Mouse (Mus musculus) gastrocnemius, postnatal 36 days (tissue): ENCODE measurements at regions not wholly inside any gene's neighbourhood (a gene's known extent, or its start where the extent isn't known, plus 50 kb on each side); places are given as distances from the start of the nearest gene placed in this dataset.
A peak's percentile ranks its signal among the peaks of the same experiment; 100 is the strongest.
"Not testable (repeated sequence)": the region's sequence is repeated elsewhere in the genome, so short reads cannot be mapped to it uniquely, and the experiment has no call there.

Experiments used
- DNase-seq, 2 experiments: peaks; one replicate each; pipeline ENCODE4 v3.0.0; 2022
- intact Hi-C: fragments of 180-260 bp; cut with DNase I; formaldehyde crosslinking; loops from one replicate; pipeline ENCODE4 v1.15.1; 2025

DNA sequence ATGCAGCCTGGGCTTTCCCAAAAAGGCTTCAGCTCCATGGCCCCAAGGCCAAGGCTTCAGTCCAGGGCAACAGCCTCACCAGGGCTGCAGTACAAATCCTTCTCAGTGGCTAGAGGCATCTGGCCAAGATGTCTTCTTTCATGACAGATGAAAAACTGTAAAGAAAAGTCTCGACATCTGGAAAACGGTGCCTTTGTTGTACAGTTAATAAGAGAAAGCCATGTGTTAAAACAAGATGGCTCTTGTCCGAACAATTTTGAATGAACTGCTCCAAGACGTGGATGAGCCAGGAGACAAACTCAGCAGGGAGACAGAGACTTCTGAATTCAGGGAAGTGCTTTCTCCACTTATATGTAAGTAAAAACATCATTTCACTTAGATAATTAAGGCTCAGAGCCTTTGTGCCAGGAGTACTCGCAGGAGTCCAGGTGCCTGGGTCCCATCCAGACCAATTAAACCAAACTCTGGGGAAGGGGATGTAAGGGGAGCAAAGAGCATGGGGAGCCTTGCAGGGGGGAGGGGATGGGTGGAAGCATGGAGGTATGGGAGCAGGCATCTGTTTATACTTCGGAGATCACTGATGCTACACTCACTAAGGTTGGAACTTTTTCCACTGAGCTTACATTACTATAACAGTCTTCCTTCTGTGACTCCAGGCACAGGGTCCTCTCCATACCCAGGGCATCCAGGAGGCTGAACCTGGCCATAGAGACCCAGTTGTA, 125.8 kb upstream of the Zfp637 start:
- intact Hi-C loops, result no loop called here
- DNase-seq, result no peak

DNA sequence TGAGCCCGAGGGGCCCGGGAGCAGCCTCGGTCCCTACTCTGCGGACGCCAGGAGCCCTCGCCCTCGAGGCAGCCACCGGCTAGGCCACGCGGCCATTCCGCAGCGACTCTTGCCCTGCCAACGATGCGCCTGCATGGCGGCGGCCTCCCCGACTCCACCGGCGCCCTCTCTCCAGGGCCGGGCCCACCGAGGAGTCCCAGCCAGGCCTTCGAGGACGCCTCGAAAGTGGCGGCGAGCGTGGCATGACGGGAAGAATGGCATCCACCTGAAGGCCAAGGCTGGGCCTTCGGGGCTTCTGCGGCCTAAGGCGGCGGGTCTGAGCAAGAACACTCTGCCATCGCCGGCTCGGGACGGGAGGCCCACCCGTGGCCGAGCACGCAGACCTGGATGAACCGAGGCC, 124.6 kb upstream of the Zfp637 start:
- intact Hi-C loops, result not testable (repeated sequence)

DNA sequence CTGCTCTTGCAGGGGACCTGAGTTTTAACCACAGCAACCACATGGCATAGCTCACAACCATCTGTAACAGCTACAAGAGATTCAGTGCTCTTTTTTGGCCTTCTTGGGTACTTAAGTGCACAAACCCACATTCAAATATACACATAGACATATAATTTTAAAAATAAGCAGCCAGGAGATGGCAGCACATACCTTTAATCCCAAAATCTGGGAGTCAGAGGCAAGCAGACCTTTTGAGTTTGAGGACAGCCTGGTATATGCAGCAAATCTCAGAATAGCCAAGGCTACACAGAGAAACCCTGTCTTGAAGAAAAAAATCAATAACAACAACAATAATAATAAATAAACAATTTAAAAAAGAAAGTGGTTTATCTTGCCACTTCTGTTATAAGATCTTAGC, 88.6 kb upstream of the Zfp637 start:
- DNase-seq, intact Hi-C loops: not testable (repeated sequence)

More for the DNA sequence above, 124.6 kb upstream of the Zfp637 start:
- DNase-seq, result not testable (repeated sequence)

DNA sequence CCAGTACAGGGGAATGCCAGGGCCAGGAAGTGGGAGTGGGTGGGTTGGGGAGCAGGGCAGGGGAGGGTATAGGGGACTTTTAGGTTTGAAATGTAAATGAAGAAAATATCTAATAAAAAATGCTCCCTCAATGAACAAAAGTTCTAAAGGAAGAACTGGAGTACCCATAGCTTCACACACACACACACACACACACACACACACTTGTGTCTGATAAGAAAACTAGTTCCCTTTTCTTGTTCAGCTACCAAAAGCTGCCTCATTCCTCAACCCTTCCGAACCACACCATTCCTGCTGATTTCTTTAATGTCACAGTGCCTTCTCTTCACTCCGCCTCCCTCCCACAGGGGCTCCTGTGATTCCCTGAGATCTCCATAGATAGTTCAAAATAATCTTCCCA, 85.3 kb upstream of the Zfp637 start:
- DNase-seq, intact Hi-C loops: not testable (repeated sequence)

DNA sequence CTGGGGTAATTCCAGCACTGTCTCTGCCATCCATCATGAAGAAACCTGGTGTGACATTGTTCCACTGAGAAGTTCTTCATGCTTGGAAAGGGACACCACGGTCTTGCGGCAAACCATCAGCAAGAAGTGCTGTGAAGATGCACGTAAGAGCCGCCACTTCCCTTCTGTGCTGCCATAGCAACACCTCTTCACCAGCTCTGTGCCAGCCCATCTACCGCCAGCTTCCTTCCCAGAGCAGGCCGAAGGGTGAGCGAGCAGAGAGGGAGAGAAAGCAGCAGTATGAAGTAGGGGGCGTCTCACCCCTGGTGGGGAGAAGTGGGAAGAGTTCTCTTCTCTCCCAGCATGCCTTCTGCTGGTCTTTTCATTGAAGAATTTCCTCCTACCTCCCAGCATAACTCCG, 84.8 kb upstream of the Zfp637 start:
- DNase-seq, result no peak
- intact Hi-C loops, result no loop called here

DNA sequence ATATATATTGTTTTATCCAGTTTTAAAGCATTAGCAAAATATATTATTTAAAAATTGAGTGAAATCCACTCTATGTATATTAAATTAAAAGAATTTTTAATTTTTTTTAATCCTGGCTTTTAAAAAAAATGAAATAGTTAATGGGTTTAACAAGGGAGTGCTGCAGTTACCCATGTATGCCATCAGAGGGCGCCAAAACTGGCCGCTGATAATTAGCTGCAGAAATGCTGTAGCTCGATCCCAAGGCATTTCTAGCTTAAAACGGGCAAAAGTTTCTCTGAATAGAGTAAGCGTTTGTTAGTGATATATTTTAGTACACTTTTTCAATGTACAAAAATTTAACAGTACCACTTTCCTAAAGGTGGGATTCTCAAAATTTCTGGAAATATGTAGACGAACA, 82.5 kb upstream of the Zfp637 start:
- peak in 1 of 2 experiments; percentile 38 for DNase-seq
- intact Hi-C loops, result loop anchor here (1.0 kb wide), 1 partner anchor 68 kb away; no protein-coding TSS in a partner anchor

DNA sequence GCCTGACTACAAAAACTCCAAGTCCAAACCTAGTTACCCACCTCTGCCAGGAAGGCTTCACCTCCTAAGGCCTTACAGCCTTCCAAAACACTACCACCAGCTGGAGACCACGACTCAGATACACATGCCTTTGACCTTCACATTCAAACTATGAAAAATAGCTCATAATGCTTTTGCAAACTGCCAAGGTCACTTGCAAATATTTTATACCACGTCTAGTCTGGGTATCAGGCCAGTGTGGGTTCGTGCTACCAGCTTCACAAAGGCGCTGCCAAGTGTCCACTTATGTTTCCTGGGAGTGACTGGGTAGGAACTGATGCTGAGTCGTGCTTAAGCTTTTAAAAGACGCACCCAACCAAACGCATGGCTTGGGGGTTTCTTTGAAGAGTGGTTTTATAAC, 69.5 kb upstream of the Zfp637 start:
- no peak for DNase-seq
- intact Hi-C loops, result no loop called here

DNA sequence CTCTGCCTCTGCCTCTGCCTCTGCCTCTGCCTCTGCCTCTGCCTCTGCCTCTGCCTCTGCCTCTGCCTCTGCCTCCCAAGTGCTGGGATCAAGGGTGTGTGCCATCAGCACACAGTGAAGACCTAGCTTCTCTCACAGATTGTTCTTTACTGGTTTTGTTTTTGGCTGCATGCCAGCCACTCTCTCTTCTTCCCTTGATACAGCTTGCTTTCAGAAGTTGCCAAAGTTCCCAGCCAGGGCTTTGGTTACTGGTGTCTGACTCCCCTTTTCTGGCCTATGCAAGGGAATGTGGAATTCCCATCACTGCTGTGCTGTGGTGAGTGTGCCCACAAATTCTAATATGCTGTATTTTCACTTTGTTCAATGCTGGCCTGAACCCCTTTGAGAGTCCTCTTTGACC, 68.6 kb upstream of the Zfp637 start:
- intact Hi-C loops, result no loop called here
- no peak for DNase-seq

DNA sequence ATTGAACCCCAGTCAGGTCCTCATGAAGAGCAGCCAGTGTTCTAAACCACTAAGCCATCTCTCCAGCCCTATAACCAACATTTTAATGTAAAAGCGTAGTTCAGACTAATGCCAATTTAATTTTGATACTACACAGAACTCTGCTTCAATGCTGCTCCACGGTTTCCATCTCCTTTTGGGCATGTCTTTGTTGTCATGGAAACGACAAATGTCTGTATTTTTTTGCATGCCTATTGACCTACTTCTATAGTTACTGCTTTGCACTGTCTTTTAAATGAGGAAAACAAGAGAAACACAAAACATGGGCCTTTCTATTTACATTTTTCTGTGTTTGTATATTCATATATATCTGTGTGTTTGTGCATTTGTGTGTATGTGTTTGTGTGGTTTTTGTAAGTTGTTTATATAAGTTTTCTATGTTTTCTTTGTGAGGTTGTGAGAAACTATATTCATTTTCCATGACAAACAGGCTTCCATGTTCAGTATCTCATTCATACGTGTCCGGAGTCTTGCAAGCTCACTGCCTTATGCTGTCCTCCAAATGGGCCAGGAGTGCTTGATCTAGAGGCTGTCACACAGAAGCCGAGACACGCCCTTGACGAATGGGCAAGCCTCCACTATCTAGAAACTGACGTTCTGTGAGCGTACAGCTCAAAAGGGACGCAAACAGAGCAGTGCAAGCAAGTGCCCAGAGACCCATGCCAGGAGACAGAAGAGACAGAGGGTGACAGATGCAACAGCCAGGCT, 65.5 kb upstream of the Zfp637 start:
- intact Hi-C loops, result no loop called here
- no peak for DNase-seq

DNA sequence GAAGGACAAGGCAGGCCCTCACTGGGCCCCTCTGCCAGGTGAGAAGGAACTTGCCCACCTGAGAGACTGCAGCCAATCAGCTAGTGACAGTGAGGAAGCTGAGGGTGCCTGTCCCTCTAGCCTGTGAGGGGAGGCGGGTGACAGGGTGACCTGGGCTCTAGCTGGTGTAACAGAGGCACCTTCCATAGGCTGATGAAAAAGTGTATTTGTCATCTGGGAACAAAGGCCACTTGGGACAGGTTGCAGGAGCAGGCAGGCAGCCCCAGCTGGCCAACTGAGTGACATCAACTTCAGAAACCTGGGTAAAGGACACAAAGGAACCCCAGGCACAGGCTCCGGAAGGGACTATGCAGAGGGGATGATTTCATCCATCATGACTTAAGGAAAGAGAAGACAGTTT, 63.0 kb upstream of the Zfp637 start:
- DNase-seq, result no peak
- intact Hi-C loops, result no loop called here

DNA sequence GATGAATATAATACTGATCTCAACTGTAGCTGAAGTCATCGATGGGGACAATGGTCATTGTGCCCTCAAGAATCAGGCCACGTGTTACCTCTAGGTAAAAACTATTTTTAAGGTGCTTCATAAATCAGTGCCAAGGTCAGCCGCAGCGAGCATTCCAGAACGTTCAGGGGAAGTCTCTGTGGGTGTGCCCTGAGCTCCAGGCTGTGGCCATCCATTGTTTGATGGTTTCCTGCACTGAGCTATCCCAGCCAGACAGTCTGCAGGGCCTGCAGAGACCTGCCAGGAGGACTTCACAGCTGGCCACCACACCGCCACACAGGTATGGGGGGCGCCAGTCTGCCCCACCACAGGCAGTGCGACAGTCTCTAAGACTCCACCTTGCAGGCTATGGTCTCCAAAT, 62.5 kb upstream of the Zfp637 start:
- intact Hi-C loops, result no loop called here
- peak; percentile 8 to 18 for DNase-seq

DNA sequence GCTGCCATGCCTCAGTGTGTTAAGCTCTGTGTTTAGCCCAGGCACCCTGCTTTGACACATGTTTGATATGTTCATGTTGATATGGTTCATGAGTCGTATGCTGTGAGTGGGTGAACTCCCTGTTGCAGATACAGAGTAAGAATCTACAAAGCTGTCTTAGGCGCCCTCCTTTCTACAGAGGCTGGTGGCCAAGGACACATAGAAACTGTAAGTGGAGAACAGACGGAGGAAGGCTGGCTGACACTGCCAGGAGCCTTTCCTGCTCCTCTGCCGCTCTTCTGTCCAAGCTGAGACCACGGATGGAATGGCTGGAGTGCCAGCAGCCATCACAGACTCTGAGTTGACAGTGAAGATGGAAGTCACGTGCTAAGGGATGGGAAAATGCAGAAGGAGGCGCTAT, 62.0 kb upstream of the Zfp637 start:
- intact Hi-C loops, result no loop called here
- no peak for DNase-seq

DNA sequence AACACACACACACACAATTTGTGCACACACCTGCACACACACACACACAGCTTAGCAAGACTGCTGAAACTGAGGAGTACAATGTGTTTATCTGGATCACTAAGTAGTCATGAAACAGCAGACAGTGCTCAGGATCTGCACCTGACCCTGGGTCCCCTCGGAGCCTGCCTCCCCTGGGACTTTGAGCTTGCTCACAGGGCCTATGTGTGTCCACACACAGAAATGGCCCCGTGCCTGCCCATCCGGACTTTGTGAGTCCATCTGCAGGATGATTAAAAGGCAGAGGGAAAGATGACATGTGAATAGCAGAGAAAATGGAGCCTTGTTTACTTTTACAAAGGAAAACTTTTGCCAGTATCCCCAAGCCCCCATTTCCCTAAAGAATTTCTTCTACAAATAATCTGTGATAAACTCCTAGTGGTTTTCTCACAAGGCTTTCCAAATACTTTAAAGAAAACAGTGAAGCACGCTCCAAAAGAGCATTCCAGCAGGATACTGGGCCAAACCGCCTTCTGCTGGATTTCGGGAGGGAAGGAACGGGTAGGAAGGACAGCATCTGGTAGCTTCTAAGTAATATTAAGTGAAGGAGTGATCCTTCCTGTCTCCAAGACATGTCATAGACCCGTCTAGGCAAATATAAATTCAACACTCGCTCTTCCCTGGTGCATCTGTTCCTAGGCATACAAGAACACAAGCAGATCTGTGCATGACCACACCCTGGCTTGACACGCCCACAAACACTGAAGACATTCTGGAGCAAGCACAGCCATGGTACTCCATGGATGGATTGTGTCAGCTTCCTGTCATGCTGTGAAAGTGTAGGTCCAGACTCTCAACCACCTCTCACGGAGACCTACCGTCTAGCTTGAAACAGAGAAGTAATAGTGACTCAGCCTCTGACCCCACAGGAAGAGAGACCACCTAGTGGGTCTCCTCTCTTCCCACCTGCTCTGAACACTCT, 52.1 kb upstream of the Zfp637 start:
- DNase-seq, result peak in 1 of 2 experiments; percentile 22
- intact Hi-C loops, result no loop called here

DNA sequence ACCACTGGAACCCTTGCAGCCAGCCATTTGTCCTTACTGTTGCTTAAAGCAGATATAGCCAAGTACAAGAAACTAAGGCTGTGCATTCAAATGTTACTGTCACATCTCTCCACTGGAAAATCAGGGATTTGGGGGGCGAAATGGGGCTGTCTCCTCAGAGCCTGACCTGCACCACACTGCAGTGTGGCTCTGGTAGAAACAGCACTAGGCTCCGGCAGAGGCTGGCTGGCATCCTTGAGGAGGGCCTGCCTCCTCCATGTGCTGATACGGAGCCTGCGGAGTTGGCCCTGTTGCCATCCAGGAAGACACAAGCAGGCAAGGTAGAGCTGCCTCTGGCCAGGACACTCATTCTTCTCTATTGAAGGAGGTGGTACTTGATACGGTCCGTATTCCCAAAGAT, 50.4 kb upstream of the Zfp637 start:
- DNase-seq, result no peak
- intact Hi-C loops, result no loop called here
